Mouse (Mus musculus) mammary gland, adult 2 months (tissue): Measurements from ENCODE around the gene Zdhhc7. TPM values are rescaled to one million over a fixed set of nuclear protein-coding genes. Genes with fewer than 3 reads are reported as not detected.

Source experiments
- polyA plus RNA-seq: library from polyadenylated mRNA; depleted of rRNA; stranded (reverse); fragments of >200 nt; gene quantifications from 2 replicates; pipeline ENCODE4 v1.2.3, GENCODE M21; 2012; ENCODE audit warnings: low replicate concordance; rRNA removed

Gene Zdhhc7
- polyA plus RNA-seq, result 71.1 and 82.0 TPM in 2 replicates

GRCm38 (mm10) chr8:120101068-120101972 is at the start of gene Zdhhc7:
Zdhhc7 (minus strand) TSS chr8:120101482.

GRCm38 (mm10) chr8:120113758-120114255 is 12.5 kb upstream of the Zdhhc7 start, which contains the start of gene 6430548M08Rik:
6430548M08Rik (plus strand) TSS chr8:120114152.

Other genes with a start within 250 kb of the Zdhhc7 start
- 20.4 and 49.9 TPM in 2 replicates for gene Klhl36, start 239.2 kb downstream of the Zdhhc7 start, polyA plus RNA-seq
- gene Usp10, start 191.1 kb downstream of the Zdhhc7 start, polyA plus RNA-seq, result 43.6 and 78.8 TPM in 2 replicates
- gene Gm20388, start 190.6 kb downstream of the Zdhhc7 start, polyA plus RNA-seq, result 79.6 and 91.0 TPM in 2 replicates
- gene Crispld2, start 109.0 kb downstream of the Zdhhc7 start, polyA plus RNA-seq, result 26.0 and 30.3 TPM in 2 replicates
- 9.1 and 21.5 TPM in 2 replicates for gene 6430548M08Rik, start 12.7 kb upstream of the Zdhhc7 start, polyA plus RNA-seq
- gene Fam92b, start 76.0 kb upstream of the Zdhhc7 start, polyA plus RNA-seq, result not detected in 2 replicates
- gene Gse1, start 127.0 kb upstream of the Zdhhc7 start, polyA plus RNA-seq, result 27.1 and 46.4 TPM in 2 replicates